Mouse (Mus musculus) thymus, postnatal 25 days (tissue): ENCODE results near the gene Gale.
"Not testable (repeated sequence)": the region's sequence is repeated elsewhere in the genome, so short reads cannot be mapped to it uniquely, and the experiment has no call there.

ENCODE experiments used
- DNase-seq: peaks from one replicate; pipeline ENCODE4 v3.0.0; 2022

Gene Gale

GRCm38 (mm10) chr4:135963457-135964193 is at the start of gene Gale:
TSS of gene Gale (plus strand) at chr4:135963727.
- peak; percentile 95 for DNase-seq

GRCm38 (mm10) chr4:135918635-135919279 is 44.8 kb upstream of the Gale start:
- DNase-seq: no peak

- no peak for DNase-seq
These were observed 44.3 kb upstream of the Gale start for GRCm38 (mm10) chr4:135919280-135919639.

GRCm38 (mm10) chr4:135920304-135921241 is 43.0 kb upstream of the Gale start, which contains the start of gene Fuca1:
TSS of gene Fuca1 (plus strand) at chr4:135920735.
- DNase-seq: peak; percentile 98

- DNase-seq: peak; percentile 25
These were observed 42.0 kb upstream of the Gale start for GRCm38 (mm10) chr4:135921257-135922120.

GRCm38 (mm10) chr4:135922190-135922589 is 41.3 kb upstream of the Gale start:
- no peak for DNase-seq

GRCm38 (mm10) chr4:135924418-135924817 is 39.1 kb upstream of the Gale start:
- no peak for DNase-seq

GRCm38 (mm10) chr4:135925341-135925740 is 38.2 kb upstream of the Gale start:
- DNase-seq: no peak

- DNase-seq: no peak
These were observed 37.2 kb upstream of the Gale start for GRCm38 (mm10) chr4:135926195-135926808.

- DNase-seq: no peak
These were observed 36.7 kb upstream of the Gale start for GRCm38 (mm10) chr4:135926861-135927260.

- DNase-seq: no peak
These were observed 35.2 kb upstream of the Gale start for GRCm38 (mm10) chr4:135928376-135928775.

GRCm38 (mm10) chr4:135929405-135929804 is 34.1 kb upstream of the Gale start:
- no peak for DNase-seq

- DNase-seq: no peak
These were observed 33.7 kb upstream of the Gale start for GRCm38 (mm10) chr4:135929828-135930227.

- DNase-seq: no peak
These were observed 33.3 kb upstream of the Gale start for GRCm38 (mm10) chr4:135930239-135930638.

- DNase-seq: peak; percentile 48
These were observed 31.7 kb upstream of the Gale start for GRCm38 (mm10) chr4:135931832-135932231.

- no peak for DNase-seq
These were observed 28.6 kb upstream of the Gale start for GRCm38 (mm10) chr4:135934708-135935500.

- DNase-seq: no peak
These were observed 28.0 kb upstream of the Gale start for GRCm38 (mm10) chr4:135935502-135935901.

GRCm38 (mm10) chr4:135938858-135939257 is 24.7 kb upstream of the Gale start:
- DNase-seq: no peak

- DNase-seq: not testable (repeated sequence)
These were observed 22.5 kb upstream of the Gale start for GRCm38 (mm10) chr4:135941026-135941425.

GRCm38 (mm10) chr4:135942193-135942592 is 21.3 kb upstream of the Gale start:
- DNase-seq: no peak

GRCm38 (mm10) chr4:135943389-135943788 is 20.1 kb upstream of the Gale start:
- no peak for DNase-seq
